Mouse (Mus musculus): ENCODE measurements around the gene Cbx5. TPM values are rescaled to one million over a fixed set of nuclear protein-coding genes. Genes with fewer than 3 reads are reported as not detected.

Cbx5 gene
- polyA plus RNA-seq, 1 experiment from 2014 or later = 177 TPM

DNA sequence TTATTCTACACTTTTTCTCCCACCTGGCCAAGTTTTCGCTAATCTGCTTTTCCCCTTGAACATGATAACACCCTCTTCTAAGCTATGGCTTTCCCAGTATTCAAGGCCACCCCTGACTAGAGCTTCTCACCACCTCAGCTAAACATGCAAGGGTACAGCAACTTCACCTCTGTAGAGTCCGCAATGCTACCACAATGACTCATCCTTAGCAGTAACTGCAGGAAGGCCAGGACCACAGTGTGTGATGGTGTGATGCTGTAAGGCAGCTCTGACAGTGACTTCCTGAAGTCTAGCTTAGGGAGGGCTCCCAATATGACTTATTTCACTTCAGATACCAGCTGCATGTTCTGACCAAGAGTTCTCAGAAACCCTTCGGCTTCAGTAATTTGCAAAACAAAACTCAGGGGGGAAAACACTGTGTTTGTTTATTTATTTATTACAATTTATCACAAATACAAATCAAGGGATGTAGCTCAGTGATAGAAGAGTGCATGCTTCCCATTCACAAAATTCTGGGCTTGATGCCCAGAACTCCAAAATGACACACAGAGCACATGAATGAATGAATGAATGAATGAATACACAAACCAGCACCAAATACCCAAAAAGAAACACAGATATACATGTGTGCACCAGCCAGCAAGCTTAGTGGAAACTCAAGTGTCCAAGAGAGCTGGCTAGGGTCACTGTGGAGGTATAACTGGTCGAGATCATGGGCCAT, 86.6 kb downstream of the Cbx5 start:
- Histone ChIP-seq H3K27me3 (ENCODE audit: control insufficient read depth, insufficient read depth, low read length) (no peaks in the 10 kb centered on the region), H3K9me3 (ENCODE audit: control insufficient read depth, low read length) (no peaks in the 10 kb centered on the region), H3K4me2 (ENCODE audit: low read length) (no peak overlapping the region), H3K4me1 (ENCODE audit: control insufficient read depth, insufficient read depth, low read length) (peaks cover 11% of the 10 kb centered on the region), H3K36me3 (ENCODE audit: control insufficient read depth, insufficient read depth, low read length) (peaks cover 7% of the 10 kb centered on the region; the same call in 1 of the 2 replicates), H3K27ac (replicated peaks; ENCODE audit: low read depth, low read length) (no peak overlapping the region), H3K9ac (replicated peaks; ENCODE audit: low read length) (no peak overlapping the region), H3K4me3 (replicated peaks; ENCODE audit: low read depth, low read length) (no peak overlapping the region)
- ATAC-seq (ENCODE audit: low FRiP score, low TSS enrichment) = no peak
- DNase-seq = no peak
- 83% methylated on average over 4 of the region's 4 CpGs for WGBS

GRCm38 (mm10) chr15:103152371-103152770, 87.2 kb downstream of the Cbx5 start:
- Histone ChIP-seq H3K9ac (replicated peaks; ENCODE audit: low read length) (no peak overlapping the region), H3K4me2 (ENCODE audit: low read length) (no peak overlapping the region), H3K4me1 (ENCODE audit: control insufficient read depth, insufficient read depth, low read length) (peaks cover 14% of the 10 kb centered on the region), H3K9me3 (ENCODE audit: control insufficient read depth, low read length) (no peaks in the 10 kb centered on the region), H3K27ac (replicated peaks; ENCODE audit: low read depth, low read length) (no peak overlapping the region), H3K36me3 (ENCODE audit: control insufficient read depth, insufficient read depth, low read length) (peaks cover 3% of the 10 kb centered on the region; the same call in 1 of the 2 replicates), H3K27me3 (ENCODE audit: control insufficient read depth, insufficient read depth, low read length) (peaks cover 1% of the 10 kb centered on the region; the same call in 1 of the 2 replicates), H3K4me3 (replicated peaks; ENCODE audit: low read depth, low read length) (no peak overlapping the region)
- WGBS = 86% methylated on average over 3 of the region's 3 CpGs
- ATAC-seq (ENCODE audit: low FRiP score, low TSS enrichment) (no peak), DNase-seq (no peak)

DNA sequence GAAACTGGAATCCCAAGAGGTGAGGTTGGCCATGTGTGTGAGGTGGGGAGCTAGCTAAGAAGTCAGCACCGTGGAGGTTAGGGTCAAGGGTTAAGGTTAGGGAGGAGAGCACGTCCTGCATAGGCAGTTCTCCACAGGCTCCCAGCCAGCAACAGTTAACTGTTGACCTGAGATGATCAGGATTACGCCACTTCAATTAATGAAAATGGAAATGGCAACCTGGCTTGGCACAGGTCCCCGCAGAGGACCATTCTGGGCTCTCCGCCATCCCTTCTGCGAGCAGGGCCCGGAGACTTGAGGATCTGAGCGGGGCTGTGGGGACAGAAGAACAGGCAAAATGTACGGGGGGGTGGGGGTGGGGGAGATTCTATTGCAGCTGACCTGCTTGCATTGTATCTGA, 91.8 kb downstream of the Cbx5 start:
- H3K9ac ChIP-seq (replicated peaks; ENCODE audit: low read length) = no peak overlapping the region
- H3K4me1 ChIP-seq (ENCODE audit: control insufficient read depth, insufficient read depth, low read length) = peaks cover 7% of the 10 kb centered on the region; the same call in 1 of the 2 replicates
- H3K27me3 ChIP-seq (ENCODE audit: control insufficient read depth, insufficient read depth, low read length) = peaks cover 24% of the 10 kb centered on the region; the same call in 1 of the 2 replicates
- no peak for ATAC-seq (ENCODE audit: low FRiP score, low TSS enrichment)
- H3K4me3 ChIP-seq (replicated peaks; ENCODE audit: low read depth, low read length) = no peak overlapping the region
- H3K4me2 ChIP-seq (ENCODE audit: low read length) = peak overlapping the region; percentile 84; the same call in 1 of the 2 replicates
- no peak overlapping the region for H3K27ac ChIP-seq (replicated peaks; ENCODE audit: low read depth, low read length)
- H3K9me3 ChIP-seq (ENCODE audit: control insufficient read depth, low read length) = no peaks in the 10 kb centered on the region
- DNase-seq = peak; percentile 62
- WGBS = 50% methylated on average over 9 of the region's 9 CpGs
- H3K36me3 ChIP-seq (ENCODE audit: control insufficient read depth, insufficient read depth, low read length) = no peaks in the 10 kb centered on the region

DNA sequence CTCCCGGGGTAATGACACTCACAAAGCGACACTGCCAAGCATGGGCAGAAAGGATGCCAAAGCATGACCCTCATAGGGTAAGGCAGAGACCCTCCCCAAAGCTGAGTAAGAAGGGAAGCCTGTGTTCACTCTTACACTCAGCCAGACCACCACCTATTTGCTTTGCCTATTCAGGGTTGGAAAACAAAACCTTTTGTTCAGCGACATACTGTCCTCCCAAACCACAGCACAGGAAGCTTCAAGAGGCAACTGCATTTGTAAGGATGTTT, 92.3 kb downstream of the Cbx5 start:
- Histone ChIP-seq H3K36me3 (ENCODE audit: control insufficient read depth, insufficient read depth, low read length) (no peaks in the 10 kb centered on the region), H3K9ac (replicated peaks; ENCODE audit: low read length) (no peak overlapping the region), H3K27me3 (ENCODE audit: control insufficient read depth, insufficient read depth, low read length) (peaks cover 24% of the 10 kb centered on the region; the same call in 1 of the 2 replicates), H3K4me2 (ENCODE audit: low read length) (peak overlapping the region; percentile 84), H3K4me1 (ENCODE audit: control insufficient read depth, insufficient read depth, low read length) (peaks cover 7% of the 10 kb centered on the region; the same call in 1 of the 2 replicates), H3K9me3 (ENCODE audit: control insufficient read depth, low read length) (no peaks in the 10 kb centered on the region), H3K4me3 (replicated peaks; ENCODE audit: low read depth, low read length) (peak overlapping the region; percentile 45), H3K27ac (replicated peaks; ENCODE audit: low read depth, low read length) (peak overlapping the region; percentile 81)
- no peak for DNase-seq
- 14% methylated on average over 3 of the region's 3 CpGs for WGBS
- no peak for ATAC-seq (ENCODE audit: low FRiP score, low TSS enrichment)

DNA sequence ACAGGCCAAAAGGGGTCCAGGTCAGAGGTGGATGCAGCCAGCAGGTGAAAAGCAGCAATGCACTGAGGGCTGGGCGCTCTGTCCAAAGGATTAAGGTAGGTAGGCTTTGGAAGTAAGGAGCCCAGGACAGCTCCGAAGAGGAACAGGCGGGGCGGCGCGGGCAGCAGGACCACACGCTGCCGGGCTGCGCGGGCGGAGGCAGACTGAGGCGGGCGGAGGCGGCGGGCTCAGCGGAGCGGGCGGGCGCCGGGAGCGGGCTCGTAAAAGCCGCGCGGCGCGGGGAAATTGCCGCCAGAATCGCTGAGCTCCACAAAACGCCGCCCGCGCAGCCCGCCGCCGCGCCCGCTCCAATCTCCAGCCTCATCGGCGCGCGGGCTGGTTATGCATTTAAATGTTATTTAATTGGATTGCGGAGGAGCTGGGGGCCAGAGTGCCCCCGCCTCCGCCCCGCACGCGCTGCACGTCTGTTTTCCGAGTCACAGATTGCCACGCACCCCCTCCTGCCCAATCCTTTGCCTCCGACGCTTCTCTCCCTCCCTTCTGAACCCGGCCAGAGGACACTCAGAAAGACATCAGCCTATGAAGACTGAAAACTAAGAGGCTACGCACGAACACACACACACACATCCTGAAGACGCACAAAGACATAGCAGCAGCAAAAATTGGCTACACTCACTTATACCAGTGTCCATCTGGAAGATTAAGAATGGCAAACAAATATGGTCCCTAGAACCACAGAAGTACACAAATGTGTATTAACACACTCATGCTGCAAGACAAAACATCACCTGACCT, 92.8 kb downstream of the Cbx5 start:
- Histone ChIP-seq H3K27ac (replicated peaks; ENCODE audit: low read depth, low read length) (peak overlapping the region; percentile 81), H3K4me3 (replicated peaks; ENCODE audit: low read depth, low read length) (peak overlapping the region; percentile 45), H3K9ac (replicated peaks; ENCODE audit: low read length) (peak overlapping the region; percentile 68), H3K4me1 (ENCODE audit: control insufficient read depth, insufficient read depth, low read length) (peaks cover 7% of the 10 kb centered on the region; the same call in 1 of the 2 replicates), H3K36me3 (ENCODE audit: control insufficient read depth, insufficient read depth, low read length) (no peaks in the 10 kb centered on the region), H3K27me3 (ENCODE audit: control insufficient read depth, insufficient read depth, low read length) (peaks cover 24% of the 10 kb centered on the region; the same call in 1 of the 2 replicates), H3K4me2 (ENCODE audit: low read length) (peak overlapping the region; percentile 84), H3K9me3 (ENCODE audit: control insufficient read depth, low read length) (no peaks in the 10 kb centered on the region)
- WGBS = under 1% methylated on average over 56 of the region's 57 CpGs
- DNase-seq (peak; percentile 86), ATAC-seq (ENCODE audit: low FRiP score, low TSS enrichment) (peak; percentile 67; the same call in 1 of the 2 replicates)

DNA sequence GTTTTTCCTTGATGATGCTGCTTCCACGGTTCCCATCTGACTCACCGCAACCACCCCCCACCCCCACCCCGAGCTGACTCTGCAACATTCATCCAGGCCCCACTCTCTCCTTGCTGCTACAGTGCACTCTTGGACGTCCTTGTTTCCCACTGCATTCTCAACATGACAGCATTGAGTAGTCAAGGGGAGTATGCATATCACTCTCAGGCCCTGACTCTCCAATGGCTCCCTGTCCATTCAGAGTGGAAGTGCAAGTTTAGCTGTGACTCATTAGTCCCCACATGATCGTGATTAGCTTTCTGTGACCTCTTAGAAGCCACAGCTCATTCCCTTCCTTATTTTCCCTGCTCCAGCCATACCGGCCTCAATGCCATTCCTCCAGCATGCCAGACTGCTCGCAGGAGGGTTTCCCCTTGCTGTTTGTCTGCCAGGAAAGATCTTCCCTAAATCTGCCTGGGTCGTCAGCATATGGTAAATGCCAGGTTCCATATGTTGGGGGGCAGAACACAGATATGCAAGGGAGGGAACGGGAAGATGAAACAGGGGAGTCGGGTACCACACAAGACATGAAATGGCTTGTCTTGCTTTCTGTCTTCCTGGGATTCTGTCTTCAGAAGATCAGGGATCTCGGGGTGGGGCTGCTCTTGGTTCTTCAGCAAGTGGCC, 93.8 kb downstream of the Cbx5 start:
- Histone ChIP-seq H3K4me3 (replicated peaks; ENCODE audit: low read depth, low read length) (no peak overlapping the region), H3K27me3 (ENCODE audit: control insufficient read depth, insufficient read depth, low read length) (peaks cover 24% of the 10 kb centered on the region; the same call in 1 of the 2 replicates), H3K9ac (replicated peaks; ENCODE audit: low read length) (no peak overlapping the region), H3K27ac (replicated peaks; ENCODE audit: low read depth, low read length) (no peak overlapping the region), H3K4me2 (ENCODE audit: low read length) (no peak overlapping the region), H3K36me3 (ENCODE audit: control insufficient read depth, insufficient read depth, low read length) (no peaks in the 10 kb centered on the region), H3K9me3 (ENCODE audit: control insufficient read depth, low read length) (no peaks in the 10 kb centered on the region), H3K4me1 (ENCODE audit: control insufficient read depth, insufficient read depth, low read length) (peaks cover 7% of the 10 kb centered on the region; the same call in 1 of the 2 replicates)
- ATAC-seq (ENCODE audit: low FRiP score, low TSS enrichment) = no peak
- 71% methylated on average over 11 of the region's 11 CpGs for WGBS
- DNase-seq = no peak

GRCm38 (mm10) chr15:103144176-103144575, 95.4 kb downstream of the Cbx5 start:
- DNase-seq (no peak), ATAC-seq (ENCODE audit: low FRiP score, low TSS enrichment) (no peak)
- no peaks in the 10 kb centered on the region for H3K9me3 ChIP-seq (ENCODE audit: control insufficient read depth, low read length)
- H3K4me1 ChIP-seq (ENCODE audit: control insufficient read depth, insufficient read depth, low read length) = peaks cover 7% of the 10 kb centered on the region; the same call in 1 of the 2 replicates
- WGBS = 38% methylated on average over 3 of the region's 3 CpGs
- no peak overlapping the region for H3K4me2 ChIP-seq (ENCODE audit: low read length)
- no peak overlapping the region for H3K27ac ChIP-seq (replicated peaks; ENCODE audit: low read depth, low read length)
- peaks cover 24% of the 10 kb centered on the region; the same call in 1 of the 2 replicates for H3K27me3 ChIP-seq (ENCODE audit: control insufficient read depth, insufficient read depth, low read length)
- no peaks in the 10 kb centered on the region for H3K36me3 ChIP-seq (ENCODE audit: control insufficient read depth, insufficient read depth, low read length)
- H3K9ac ChIP-seq (replicated peaks; ENCODE audit: low read length) = no peak overlapping the region
- H3K4me3 ChIP-seq (replicated peaks; ENCODE audit: low read depth, low read length) = no peak overlapping the region
